Mouse (Mus musculus) WW6 (cell line): ENCODE measurements around the gene Epdr1.
"Not testable (repeated sequence)": the region's sequence is repeated elsewhere in the genome, so short reads cannot be mapped to it uniquely, and the experiment has no call there.

Experiments used
- DNase-seq: peaks from one replicate; pipeline ENCODE4 v3.0.0-alpha.2; 2013; ENCODE audit warnings: low read depth, low spot score

Epdr1 gene

DNA sequence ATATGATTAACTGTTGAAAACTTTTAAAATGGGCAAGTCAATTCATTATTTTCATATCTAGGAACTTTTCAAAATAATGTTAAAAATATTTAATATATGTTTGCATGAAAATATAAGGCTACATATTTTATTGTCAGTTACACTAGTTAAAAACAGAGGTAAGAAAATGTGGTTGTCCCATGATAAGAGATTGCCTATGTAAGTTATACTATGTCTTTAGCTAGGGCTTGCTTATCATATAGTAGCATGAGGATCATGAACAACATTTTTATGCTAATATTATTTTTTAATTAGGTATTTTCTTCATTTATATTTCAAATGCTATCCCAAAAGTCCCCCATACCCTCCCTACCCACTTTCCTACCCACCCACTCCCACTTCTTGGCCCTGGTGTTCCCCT lies 14.8 kb downstream of the Epdr1 start:
- no peak for DNase-seq

- no peak for DNase-seq
These were observed 16.0 kb downstream of the Epdr1 start for GRCm38 (mm10) chr13:19603719-19604118.

GRCm38 (mm10) chr13:19602531-19602930 lies 17.2 kb downstream of the Epdr1 start:
- no peak for DNase-seq

GRCm38 (mm10) chr13:19599242-19599641 lies 20.5 kb downstream of the Epdr1 start:
- no peak for DNase-seq

DNA sequence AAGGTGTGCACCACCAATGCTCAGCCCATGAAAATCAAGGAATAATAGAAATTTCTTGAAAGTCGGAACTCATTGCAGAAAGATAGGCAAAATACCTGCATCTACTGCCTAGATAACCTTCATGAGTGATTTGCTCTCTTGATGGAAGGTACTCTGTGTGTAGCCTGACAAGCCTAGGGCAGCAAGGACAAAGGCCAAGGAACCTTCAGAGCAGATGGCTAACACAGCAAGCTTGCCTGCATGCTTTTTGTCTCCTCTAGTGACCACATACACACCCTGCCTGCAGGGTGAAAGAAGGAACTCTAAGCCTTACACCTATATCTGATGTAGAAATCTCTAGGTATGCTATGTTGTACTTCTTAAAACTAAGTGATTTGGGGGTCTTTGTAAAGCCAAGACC lies 24.6 kb downstream of the Epdr1 start:
- no peak for DNase-seq

DNA sequence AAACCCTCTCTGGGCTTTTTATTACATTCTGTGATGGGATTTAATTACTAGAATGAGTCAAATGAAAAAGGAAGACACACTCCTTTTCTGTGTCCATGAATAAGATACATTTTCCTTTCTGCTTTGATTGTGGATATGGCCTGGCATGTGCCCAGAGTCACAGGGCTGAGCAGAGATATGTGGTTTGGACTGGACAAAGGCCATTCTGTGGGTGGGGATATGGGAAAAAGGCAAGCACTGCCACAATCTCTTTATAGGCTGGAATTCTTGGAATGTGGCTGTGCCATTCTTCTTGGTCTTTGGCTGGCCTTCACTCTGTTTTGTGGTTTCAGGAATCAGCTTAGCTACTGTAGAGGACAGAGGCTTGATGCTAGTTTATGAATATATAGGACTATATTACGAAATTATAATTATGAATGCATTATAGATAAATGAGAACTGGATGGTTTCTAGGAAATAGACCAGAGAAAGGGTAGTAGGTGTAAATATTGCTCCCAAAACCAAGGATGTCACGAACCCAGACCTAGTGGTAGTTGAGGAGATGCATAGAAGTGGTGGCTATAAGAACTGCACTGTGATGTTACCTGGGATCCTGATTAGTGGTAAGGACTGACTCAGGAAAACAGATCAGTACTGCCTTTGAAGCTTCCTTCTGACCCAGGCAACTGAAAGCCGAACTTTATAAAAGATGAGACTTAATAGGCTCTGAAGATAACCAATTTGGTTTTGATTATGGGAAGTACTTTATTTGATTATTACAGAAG lies 28.5 kb downstream of the Epdr1 start:
- no peak for DNase-seq

- no peak for DNase-seq
These were observed 43.8 kb downstream of the Epdr1 start for GRCm38 (mm10) chr13:19575947-19576346.

- not testable (repeated sequence) for DNase-seq
These were observed 45.0 kb downstream of the Epdr1 start for GRCm38 (mm10) chr13:19574723-19575122.

DNA sequence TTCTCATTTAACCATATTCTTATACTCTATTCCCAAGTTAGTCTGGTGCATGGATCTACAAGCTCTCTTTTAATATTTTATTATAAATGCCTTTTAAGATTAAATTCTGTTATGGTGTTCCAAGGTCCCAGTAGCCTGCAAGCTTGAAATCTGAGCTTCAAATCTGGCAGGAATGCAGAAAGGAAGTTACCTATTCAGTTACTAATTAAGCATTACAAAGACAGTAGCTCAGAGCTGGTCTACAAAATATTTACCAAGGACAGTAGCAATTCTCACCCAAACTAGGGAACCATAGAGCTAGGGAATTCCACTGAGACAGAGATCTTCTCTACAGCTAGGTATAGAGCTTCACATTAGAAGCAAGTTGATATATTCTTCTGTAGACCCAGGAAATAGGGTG lies 49.6 kb downstream of the Epdr1 start:
- DNase-seq = not testable (repeated sequence)

- DNase-seq = no peak
These were observed 57.2 kb downstream of the Epdr1 start for GRCm38 (mm10) chr13:19562510-19562909.

DNA sequence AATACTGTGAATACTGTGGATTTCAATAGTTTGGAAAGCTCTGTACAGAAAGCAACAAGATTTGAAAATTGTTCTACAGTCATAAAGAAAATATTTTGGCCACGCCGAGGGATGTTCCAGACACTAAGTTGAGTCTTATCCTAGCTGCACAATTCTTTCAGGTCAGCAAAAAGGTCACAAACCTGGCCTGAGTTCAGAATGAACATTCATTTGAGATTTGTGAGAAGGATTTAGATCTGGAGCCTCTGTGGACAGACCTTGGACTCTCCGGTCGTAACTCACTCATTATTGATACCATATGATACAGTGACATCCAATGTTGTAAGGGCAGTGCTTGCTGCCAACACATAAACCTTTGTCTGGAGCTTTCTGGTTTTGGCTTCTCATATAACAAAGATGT lies 64.3 kb downstream of the Epdr1 start:
- no peak for DNase-seq
